Mouse (Mus musculus) intestine, embryonic 16.5 days (tissue): Measurements from ENCODE around the gene Phldb1. TPM values are rescaled to one million over a fixed set of nuclear protein-coding genes. Genes with fewer than 3 reads are reported as not detected.
A peak's percentile ranks its signal among the peaks of the same experiment; 100 is the strongest.
"Not testable (repeated sequence)": the region's sequence is repeated elsewhere in the genome, so short reads cannot be mapped to it uniquely, and the experiment has no call there.

Experiments used
- ATAC-seq: fragments of 200-750 bp; cut with Nextera tagmentation; 2 replicates; pipeline ENCODE4 v1.8.0; 2017; ENCODE audit warnings: moderate TSS enrichment, moderate library complexity
- H3K27ac ChIP-seq: fragments of 300-500 bp; sonication (generic); 2 replicates; pipeline ENCODE4 v1.5.1; 2014; ENCODE audit warnings: mild to moderate bottlenecking, low read length
- H3K27me3 ChIP-seq: fragments of 300-500 bp; sonication (generic); replicated peaks from 2 replicates; pipeline ENCODE4 v1.6.1; 2014; ENCODE audit warnings: low read length, control low read depth, mixed read lengths; ENCODE audit not compliant: control insufficient read depth, insufficient read depth
- H3K36me3 ChIP-seq: fragments of 300-500 bp; sonication (generic); 2 replicates; pipeline ENCODE4 v1.6.1; 2014; ENCODE audit warnings: low read length, control low read depth; ENCODE audit not compliant: control insufficient read depth, insufficient read depth
- H3K4me1 ChIP-seq: fragments of 300-500 bp; sonication (generic); 2 replicates; pipeline ENCODE4 v1.6.1; 2014; ENCODE audit warnings: low read length, control low read depth, mixed read lengths; ENCODE audit not compliant: control insufficient read depth, insufficient read depth
- H3K4me2 ChIP-seq: fragments of 300-500 bp; sonication (generic); 2 replicates; pipeline ENCODE4 v1.6.1; 2014; ENCODE audit warnings: low read depth, low read length, control low read depth
- H3K4me3 ChIP-seq: fragments of 300-500 bp; sonication (generic); 2 replicates; pipeline ENCODE4 v1.5.1; 2014; ENCODE audit warnings: mild to moderate bottlenecking, low read length
- H3K9ac ChIP-seq: fragments of 300-500 bp; sonication (generic); 2 replicates; pipeline ENCODE4 v1.6.1; 2014; ENCODE audit warnings: low read depth, low read length
- H3K9me3 ChIP-seq: fragments of 300-500 bp; sonication (generic); 2 replicates; pipeline ENCODE4 v1.6.1; 2016; ENCODE audit warnings: low read length, control low read depth; ENCODE audit not compliant: control insufficient read depth
- WGBS: fragments of 180-500 bp; shearing (Covaris S2); extraction: QIAGEN DNeasy Blood & Tissue Kit; methylation state at CpG from one replicate; pipeline ENCODE4 v1.1.7; 2014; 5-methylcytosine and 5-hydroxymethylcytosine counted together
- polyA plus RNA-seq: library from polyadenylated mRNA; unstranded; fragments of >200 nt; fragmentation: Nextera tagmentation; extraction: Ambion mirVana; gene quantifications from 2 replicates; pipeline ENCODE4 v1.2.1, GENCODE M21; 2015

The Phldb1 gene
- polyA plus RNA-seq, 1 experiment from 2014 or later: 12.9 TPM

GRCm38 (mm10) chr9:44640646-44641357 lies 94.2 kb downstream of the Phldb1 start:
- ATAC-seq: no peak
- H3K4me2 ChIP-seq: no peak overlapping the region
- 90% methylated on average over 3 of the region's 3 CpGs for WGBS

GRCm38 (mm10) chr9:44640028-44640427 lies 95.0 kb downstream of the Phldb1 start:
- H3K27ac ChIP-seq, H3K9ac ChIP-seq, H3K4me1 ChIP-seq, H3K9me3 ChIP-seq, H3K36me3 ChIP-seq, H3K27me3 ChIP-seq, H3K4me3 ChIP-seq, H3K4me2 ChIP-seq: not testable (repeated sequence)
- peak; percentile 75 for ATAC-seq
- WGBS: 55% methylated on average over 1 of the region's 1 CpGs

More at GRCm38 (mm10) chr9:44640646-44641357, 94.2 kb downstream of the Phldb1 start:
- Histone ChIP-seq H3K27me3 (no peaks in the 10 kb centered on the region), H3K9me3 (no peaks in the 10 kb centered on the region), H3K4me1 (peaks cover 3% of the 10 kb centered on the region; the same call in 1 of the 2 replicates), H3K4me3 (no peak overlapping the region), H3K36me3 (0 out of 2 replicates have a peak, but pooled peaks cover 3% of the 10 kb centered on the region), H3K9ac (no peak overlapping the region), H3K27ac (no peak overlapping the region)

DNA sequence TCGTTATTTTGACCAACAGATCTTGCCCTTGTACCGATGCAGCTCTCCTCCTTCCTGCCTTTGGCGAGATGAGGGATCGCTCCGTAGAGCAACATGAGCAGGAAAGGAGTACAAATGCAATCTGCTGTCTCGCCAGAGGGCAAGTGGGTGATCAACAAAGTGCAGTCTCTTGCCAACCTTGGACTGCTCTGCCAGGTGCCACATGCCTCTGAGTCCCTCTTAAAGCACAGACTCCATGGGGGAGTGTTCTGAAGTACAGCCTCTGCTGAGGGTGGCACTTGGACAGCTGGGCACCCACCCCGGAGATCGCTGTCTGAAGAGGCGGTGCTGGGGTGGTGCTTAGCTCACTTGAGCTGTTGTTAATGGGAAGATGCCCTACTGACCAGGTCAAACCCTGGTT lies 96.3 kb downstream of the Phldb1 start:
- H3K4me2 ChIP-seq, H3K4me1 ChIP-seq, H3K36me3 ChIP-seq, H3K9ac ChIP-seq, ATAC-seq, H3K4me3 ChIP-seq, H3K9me3 ChIP-seq, H3K27me3 ChIP-seq, H3K27ac ChIP-seq: not testable (repeated sequence)
- 89% methylated on average over 9 of the region's 9 CpGs for WGBS

DNA sequence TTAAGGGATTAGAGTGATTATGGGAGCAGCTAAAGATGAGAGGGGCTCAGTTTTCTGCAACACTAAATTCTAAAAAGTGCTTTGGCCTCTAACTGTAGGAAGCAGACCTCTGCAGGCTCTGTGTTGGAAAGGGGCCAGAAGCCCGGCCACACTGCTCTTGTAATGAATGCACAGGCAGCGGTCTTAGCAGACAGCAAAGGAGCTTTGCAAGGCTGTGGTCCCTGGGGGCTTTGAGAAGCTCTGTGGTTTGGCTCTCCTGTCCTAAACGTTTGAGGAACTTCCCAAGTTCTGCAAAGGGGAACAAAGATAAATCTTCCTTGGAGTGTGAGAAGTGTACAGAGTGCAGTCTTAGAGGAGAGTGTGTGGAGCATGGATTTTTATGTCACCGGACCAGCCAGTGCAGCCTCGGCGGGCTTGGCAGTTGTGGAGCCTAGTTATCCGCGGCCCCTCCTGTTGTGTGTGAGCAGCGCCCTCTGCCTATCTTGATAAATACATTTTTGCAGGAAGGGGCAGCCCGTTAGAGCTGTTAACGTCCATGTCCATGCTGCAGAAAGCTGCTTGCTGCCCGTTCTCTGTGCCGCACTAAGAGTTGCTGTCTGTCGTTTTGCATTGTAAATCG lies 97.3 kb downstream of the Phldb1 start:
- no peak overlapping the region for H3K4me2 ChIP-seq
- no peak overlapping the region for H3K4me3 ChIP-seq
- H3K27me3 ChIP-seq: no peaks in the 10 kb centered on the region
- no peak overlapping the region for H3K27ac ChIP-seq
- ATAC-seq: peak; percentile 31
- no peaks in the 10 kb centered on the region for H3K9me3 ChIP-seq
- 76% methylated on average over 15 of the region's 15 CpGs for WGBS
- no peaks in the 10 kb centered on the region for H3K4me1 ChIP-seq
- H3K36me3 ChIP-seq: 0 out of 2 replicates have a peak, but pooled peaks cover 7% of the 10 kb centered on the region
- no peak overlapping the region for H3K9ac ChIP-seq

Other genes with a start within 250 kb of the Phldb1 start
- 1.1 TPM in 2 replicates for gene Cxcr5, start 173.3 kb downstream of the Phldb1 start, polyA plus RNA-seq
- gene Ddx6, start 130.3 kb downstream of the Phldb1 start, polyA plus RNA-seq: 8.1 and 9.8 TPM in 2 replicates
- 0.09 and 0.16 TPM in 2 replicates for gene Treh, start 62.0 kb downstream of the Phldb1 start, polyA plus RNA-seq
- gene Arcn1, start 32.6 kb upstream of the Phldb1 start, polyA plus RNA-seq: 187 and 196 TPM in 2 replicates
- gene Ift46, start 32.7 kb upstream of the Phldb1 start, polyA plus RNA-seq: 68.1 and 71.4 TPM in 2 replicates
- 5.9 and 7.0 TPM in 2 replicates for gene Tmem25, start 64.1 kb upstream of the Phldb1 start, polyA plus RNA-seq
- 3.5 and 5.8 TPM in 2 replicates for gene Ttc36, start 67.9 kb upstream of the Phldb1 start, polyA plus RNA-seq
- gene Kmt2a, start 146.1 kb upstream of the Phldb1 start, polyA plus RNA-seq: 5.3 and 7.7 TPM in 2 replicates
- gene Atp5l, start 185.5 kb upstream of the Phldb1 start, polyA plus RNA-seq: 937 and 949 TPM in 2 replicates
- 23.0 and 23.9 TPM in 2 replicates for gene Ube4a, start 230.4 kb upstream of the Phldb1 start, polyA plus RNA-seq
- 1.1 and 1.2 TPM in 2 replicates for gene Cd3g, start 245.2 kb upstream of the Phldb1 start, polyA plus RNA-seq
- not detected in 2 replicates for gene Cd3d, start 246.6 kb upstream of the Phldb1 start, polyA plus RNA-seq